Comparison of ENCODE assay signal across 23 mouse cellular contexts in the genomic region with DNA sequence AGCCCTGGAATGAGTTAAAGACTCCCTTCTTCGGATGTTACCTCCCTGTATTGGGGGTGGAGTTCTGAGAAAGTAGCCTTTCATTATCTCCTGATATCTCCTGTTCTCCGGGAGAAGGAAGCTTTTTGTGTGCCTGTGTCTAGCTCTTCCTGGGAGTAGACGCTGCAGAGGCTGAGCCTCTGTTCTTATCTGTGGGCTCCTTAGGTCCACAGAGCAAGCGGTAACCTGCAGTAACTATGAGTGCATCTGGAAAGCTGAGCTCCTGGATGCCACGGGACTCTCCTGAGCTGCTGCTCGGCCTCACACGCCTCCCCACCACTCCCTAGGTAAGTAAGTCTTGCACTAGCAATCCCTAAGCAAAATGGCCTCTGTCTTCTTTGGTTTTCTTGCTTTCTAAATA. TPM values are rescaled to one million over a fixed set of nuclear protein-coding genes. Genes with fewer than 3 reads are reported as not detected.
"Had no signal": no experiment of that assay in that cellular context is flagged by ENCODE, and none has a peak within 500 bp of the region (broad histone marks: within the 10 kb centered on the region; RNA-seq: fewer than 3 reads in every experiment).

No protein-coding gene starts in this region.

- H3K27ac ChIP-seq: kidney, embryonic 15.5 days; limb, embryonic 13.5 days; midbrain, embryonic 10.5 days; neural tube, embryonic 15.5 days had no signal

- H3K36me3 ChIP-seq: kidney, embryonic 15.5 days; limb, embryonic 13.5 days; neural tube, embryonic 15.5 days had no signal

- DNase-seq: kidney, adult 2 months; kidney, postnatal 36 days; layer of hippocampus, adult 9-11 months; layer of hippocampus, postnatal 36 days; lung, adult 2 months; lung, postnatal 4 days; midbrain, embryonic 14.5 days; right cerebral cortex, postnatal 4 days; spleen, adult 18-20 months; thymus, postnatal 36 days had no signal

- H3K4me2 ChIP-seq: kidney, embryonic 15.5 days; limb, embryonic 13.5 days; neural tube, embryonic 15.5 days had no signal

- H3K9ac ChIP-seq: kidney, embryonic 15.5 days; limb, embryonic 13.5 days; neural tube, embryonic 15.5 days had no signal

- H3K27me3 ChIP-seq: kidney, embryonic 15.5 days; limb, embryonic 13.5 days; neural tube, embryonic 15.5 days had no signal

- ATAC-seq: intestine, embryonic 16.5 days; lung, postnatal 0 days had no signal

- H3K9me3 ChIP-seq: kidney, embryonic 15.5 days; limb, embryonic 13.5 days; midbrain, embryonic 10.5 days; neural tube, embryonic 15.5 days had no signal

- H3K4me3 ChIP-seq: kidney, embryonic 15.5 days; limb, embryonic 13.5 days; midbrain, embryonic 10.5 days; myocyte; neural tube, embryonic 15.5 days had no signal

RNA-seq across cellular contexts. Expression of a gene that starts 0.5 kb away (rescaled TPM):
- total RNA-seq: megakaryocyte, adult 5-6 weeks had no signal
- polyA plus RNA-seq: intestine, embryonic 16.5 days; kidney, embryonic 15.5 days; limb, embryonic 13.5 days; lung, adult 2 months; lung, postnatal 0 days; midbrain, embryonic 10.5 days; midbrain, embryonic 14.5 days; myocyte; neural tube, embryonic 11.5 days; neural tube, embryonic 15.5 days; stomach, embryonic 14.5 days; thymus, postnatal 0 days had no signal

RNA-seq across cellular contexts. Expression of a gene that starts 4.5 kb away (rescaled TPM):
- total RNA-seq: layer of hippocampus, postnatal 36 days; left cerebral cortex, adult 8-10 months; left cerebral cortex, postnatal 36 days; megakaryocyte, adult 5-6 weeks had no signal
